Mouse (Mus musculus): ENCODE results near the gene Gstt1.
A peak's percentile ranks its signal among the peaks of the same experiment; 100 is the strongest.
"Not testable (repeated sequence)": the region's sequence is repeated elsewhere in the genome, so short reads cannot be mapped to it uniquely, and the experiment has no call there.

Gstt1 gene

DNA sequence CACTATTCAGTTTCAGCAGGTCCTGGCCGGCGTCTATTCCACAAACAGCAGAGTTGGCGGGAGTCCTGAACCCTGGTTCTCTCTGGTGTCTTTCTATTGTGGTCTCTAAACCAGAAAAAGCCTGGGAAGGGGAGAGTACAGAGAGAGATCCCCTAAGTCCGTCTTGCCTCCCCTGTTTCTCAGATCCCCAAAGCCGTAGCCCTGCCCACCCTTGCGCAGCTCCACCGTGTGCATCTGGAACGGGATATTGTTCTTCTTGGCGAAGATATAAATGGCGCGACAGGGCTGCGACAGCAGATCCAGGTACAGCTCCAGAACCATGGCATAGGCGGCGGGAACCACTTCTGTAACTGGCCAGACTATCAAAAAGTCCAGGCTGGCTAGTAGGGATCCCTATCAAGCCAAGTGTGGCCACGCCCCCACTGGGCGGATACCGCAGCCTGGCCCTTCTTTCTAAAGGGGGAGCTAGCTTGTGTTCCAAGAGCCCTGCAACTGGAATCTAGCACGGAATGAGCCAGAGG lies at the start of gene Gstt1:
Gene Gstt1, minus strand, starts transcription at position 409 of the 521 bp plus-strand sequence.
- no peak for DNase-seq (ENCODE audit: low spot score in 2 of 2)

DNA sequence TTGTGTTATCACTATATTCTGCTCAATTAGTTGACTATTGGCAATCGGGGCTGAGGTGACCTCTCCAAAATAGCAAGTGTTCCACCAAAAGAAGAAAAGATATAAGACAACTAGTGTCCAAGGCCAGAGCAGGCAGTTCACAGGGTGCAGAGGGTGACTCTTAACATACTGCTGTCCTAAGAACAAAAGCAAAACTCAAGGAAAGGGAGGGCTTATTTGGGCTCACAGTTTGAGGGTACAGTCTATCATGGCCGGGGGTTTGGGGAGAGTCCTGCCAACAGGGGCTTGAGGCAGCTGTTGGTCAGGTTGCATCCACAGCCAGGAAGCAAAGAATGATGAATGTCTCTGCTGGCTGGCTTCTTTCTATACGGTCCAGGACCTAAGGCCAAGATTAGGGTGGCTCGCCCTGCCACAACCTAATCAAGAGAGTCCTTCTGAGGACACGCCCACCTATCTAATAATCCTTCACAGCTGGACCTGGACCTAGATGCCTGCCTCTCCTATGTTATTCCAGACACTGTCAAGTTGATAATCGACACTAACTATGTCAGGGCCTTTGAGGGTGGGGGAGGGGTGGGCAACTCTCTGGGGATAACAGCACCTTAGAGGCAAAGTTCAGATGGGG lies 47.0 kb upstream of the Gstt1 start:
- no peak for DNase-seq (ENCODE audit: low spot score in 2 of 2)

DNA sequence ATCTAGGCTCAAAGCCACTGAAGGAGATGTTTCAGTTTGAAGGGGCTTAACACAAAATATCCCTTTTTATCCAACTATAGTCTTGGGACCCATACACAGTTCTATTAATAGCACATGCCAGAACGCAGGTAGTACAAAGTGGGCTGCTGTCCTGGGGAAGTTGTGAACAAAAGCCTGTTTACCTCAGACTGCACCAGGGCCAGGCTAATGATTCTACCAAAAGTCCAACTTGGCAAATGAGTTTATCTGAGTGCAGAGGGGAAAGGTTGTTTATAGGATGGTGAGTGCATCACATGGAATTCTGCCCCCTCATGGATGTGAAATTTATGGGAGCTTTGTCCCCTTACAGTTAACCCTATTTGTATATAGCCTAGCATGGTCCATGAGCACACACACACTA lies 46.4 kb upstream of the Gstt1 start:
- no peak for DNase-seq (ENCODE audit: low spot score in 2 of 2)

DNA sequence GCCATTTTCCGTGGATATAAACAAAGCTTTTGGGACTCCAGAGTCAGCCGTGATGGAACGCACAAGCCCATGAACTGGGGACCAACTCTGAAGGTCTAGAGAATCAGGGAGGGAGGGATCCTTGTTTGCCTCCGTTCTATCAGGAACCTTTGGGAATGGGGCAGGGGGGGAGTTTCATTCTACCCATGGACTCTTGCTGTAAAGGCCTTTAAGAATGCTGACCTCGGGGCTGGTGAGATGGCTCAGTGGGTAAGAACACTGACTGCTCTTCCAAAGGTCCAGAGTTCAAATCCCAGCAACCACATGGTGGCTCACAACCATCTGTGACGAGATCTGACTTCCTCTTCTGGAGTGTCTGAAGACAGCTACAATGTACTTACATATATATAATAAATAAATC lies 45.5 kb upstream of the Gstt1 start:
- not testable (repeated sequence) for DNase-seq (ENCODE audit: low spot score in 2 of 2)

DNA sequence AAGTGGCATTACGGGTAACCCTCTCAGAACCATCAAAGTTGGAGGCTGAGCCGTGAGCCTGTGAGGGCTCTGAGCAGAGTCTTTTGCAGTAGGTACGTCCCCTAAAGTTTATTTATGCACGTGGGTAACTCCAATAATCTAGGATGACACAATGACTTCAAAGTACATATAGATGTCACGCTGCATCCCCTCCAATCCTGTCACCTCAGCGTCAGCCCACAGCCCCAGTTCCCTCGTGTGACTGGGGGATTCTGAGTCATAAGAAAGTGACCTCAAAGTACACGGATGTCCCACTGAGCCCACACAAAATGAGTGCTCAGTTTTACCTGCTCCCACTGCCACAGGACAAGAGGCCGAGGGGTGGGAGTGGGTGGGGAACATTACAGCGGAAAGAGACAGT lies 40.7 kb upstream of the Gstt1 start:
- no peak for DNase-seq (ENCODE audit: low spot score in 2 of 2)

DNA sequence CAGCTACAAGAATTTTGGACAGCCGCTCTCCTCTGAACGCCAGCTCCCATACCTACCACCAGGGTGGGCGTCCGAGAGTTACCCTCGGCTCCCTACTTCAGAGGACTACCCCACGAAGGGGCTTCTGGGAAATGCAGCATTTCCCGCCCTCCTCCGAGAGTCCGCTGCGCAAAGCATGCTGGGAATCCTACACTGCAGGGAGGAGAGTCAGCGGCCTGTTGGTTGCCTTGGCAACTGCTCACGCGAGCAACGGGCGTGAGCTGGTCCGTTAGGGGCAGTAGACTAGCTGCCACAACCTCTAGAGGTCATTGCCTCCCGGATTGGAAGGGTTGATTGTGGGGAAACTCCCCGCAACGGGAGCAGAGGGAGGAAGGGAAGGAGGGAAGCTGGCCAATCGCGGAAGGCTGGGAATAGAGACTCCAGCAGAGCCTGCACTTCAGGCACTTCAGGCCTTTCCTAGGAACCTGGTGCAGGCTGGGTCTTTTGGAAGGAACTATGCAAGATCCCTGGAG lies 38.9 kb upstream of the Gstt1 start, which contains the start of gene Gstt2:
Gene Gstt2, minus strand, starts transcription at position 177 of the 512 bp plus-strand sequence.
- peak; percentile 85 to 88 for DNase-seq (ENCODE audit: low spot score in 2 of 2)

DNA sequence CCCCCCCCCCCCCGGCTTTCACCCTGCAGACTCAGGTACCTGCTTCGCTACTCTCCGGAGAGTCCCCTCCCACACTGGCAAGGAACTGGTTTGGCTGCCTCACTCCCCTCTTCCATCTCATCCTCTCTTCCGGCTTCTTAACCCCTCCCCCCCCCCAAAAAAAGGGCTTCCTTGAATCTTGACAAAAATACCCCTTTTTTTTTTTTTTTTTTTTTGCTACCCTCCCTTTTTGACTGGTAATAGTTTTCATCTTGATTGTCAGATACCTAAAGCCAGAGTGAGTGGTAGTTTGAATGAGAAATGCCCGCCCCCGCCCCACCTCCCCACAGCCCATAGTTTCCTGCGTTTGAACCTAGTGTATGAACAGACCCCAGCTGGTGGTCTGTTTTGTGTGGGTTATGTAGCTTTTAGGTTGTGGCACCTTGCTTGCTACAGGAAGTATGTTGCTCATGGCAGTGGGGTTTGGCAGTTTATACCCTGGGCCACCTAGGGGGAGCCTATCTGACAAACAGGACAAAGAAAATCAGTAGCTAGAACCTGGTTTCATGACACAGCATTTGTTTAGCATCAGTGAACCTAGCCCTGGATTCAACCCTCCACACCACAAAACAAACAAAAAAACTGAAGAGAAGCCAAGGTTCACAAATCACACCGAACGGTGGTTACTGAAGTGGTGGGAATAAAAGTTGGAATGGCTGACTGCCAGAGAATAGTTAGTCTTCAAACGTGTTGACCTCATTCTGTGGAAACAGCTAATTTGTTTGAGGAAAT lies 37.6 kb upstream of the Gstt1 start:
- no peak for DNase-seq (ENCODE audit: low spot score in 2 of 2)

DNA sequence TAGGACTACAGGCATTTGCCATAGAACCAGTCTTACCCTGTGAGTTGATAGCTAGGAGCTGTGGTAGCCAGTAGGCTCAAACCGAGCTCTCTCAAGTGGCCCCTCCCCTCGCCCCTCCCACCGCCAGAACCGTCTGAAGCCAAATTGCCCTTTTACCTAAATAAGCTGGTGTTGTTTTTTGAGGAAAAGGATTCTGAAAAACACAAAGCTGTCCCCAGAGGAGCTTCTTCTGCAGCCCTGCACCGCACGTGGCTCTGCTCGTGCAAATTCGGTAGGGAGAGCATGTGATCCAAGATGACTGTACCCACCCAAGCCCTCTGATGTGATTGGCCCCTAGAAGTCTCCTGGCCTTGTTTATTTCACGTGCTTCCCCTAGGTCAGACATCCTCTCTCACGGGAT lies 36.9 kb upstream of the Gstt1 start:
- peak in 1 of 2 experiments; percentile 34 for DNase-seq (ENCODE audit: low spot score in 2 of 2)

DNA sequence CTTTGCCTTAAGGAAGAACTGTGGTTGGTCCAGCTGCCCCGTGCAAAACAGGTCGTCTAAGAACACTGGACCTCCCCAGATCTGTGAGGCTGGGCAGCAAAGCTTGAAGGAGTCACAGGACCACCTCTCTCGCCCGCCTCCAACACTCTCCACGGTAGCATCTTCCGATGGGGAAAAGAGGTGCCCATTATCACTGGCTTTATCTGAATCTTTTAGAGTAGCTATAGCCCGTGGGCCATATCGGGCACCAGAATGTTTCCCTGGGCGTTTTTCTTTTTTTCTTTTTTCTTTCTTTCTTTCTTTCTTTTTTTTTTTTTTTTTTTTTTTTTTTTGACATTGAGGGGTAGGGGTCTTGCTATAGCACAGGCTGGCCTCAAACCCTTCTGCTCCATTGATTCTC lies 36.3 kb upstream of the Gstt1 start:
- DNase-seq (ENCODE audit: low spot score in 2 of 2) = no peak

DNA sequence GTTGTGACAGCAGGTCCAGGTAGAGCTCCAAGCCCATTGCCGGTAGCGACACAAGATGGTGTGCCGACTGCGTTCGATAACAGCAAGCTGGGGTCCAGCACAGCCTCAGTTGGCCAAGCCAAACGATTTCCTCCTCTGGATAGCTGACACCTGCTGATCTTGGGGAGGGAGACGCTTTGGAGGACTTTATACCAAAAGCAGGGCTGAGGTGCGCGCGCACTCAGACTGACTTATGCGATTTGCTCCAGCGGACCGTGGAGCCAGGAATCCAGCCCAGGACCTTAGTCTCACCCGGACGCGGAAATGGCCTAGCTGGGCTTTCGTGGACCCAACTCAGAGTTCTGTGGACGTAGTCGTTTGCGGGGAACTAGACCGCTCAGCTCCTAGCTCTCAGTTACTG lies 35.9 kb upstream of the Gstt1 start:
- DNase-seq (ENCODE audit: low spot score in 2 of 2) = no peak

DNA sequence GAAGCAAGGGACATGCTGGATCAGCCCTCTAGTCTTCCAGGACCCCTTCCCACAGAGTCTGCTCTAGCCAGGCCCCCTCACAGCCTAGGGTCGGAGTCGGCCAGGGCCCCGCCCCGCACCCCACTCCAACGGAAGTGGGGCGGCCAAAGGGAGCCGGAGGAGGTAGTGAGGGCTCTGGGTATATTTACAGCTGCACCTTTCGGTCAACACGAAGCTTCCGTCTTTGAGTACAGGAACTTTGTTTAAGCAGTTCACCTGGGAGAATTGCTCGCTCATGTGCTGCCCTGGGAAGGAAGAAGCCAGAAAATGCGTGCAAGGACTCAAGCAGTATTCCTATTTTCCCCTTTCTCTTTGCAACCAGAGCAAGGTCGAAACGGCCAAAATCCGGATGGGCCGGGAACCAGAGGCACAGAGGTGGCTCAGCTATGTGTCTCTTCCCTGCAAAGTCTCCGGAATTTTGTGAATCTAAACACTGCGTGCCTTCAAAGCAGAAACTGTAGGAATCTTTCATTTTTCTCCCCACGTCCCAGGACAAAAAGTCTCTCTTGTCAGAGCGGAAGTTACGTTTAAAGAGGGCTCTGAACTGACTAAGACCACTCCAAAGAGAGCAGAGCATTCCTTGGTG lies 35.2 kb upstream of the Gstt1 start:
- DNase-seq (ENCODE audit: low spot score in 2 of 2) = no peak

DNA sequence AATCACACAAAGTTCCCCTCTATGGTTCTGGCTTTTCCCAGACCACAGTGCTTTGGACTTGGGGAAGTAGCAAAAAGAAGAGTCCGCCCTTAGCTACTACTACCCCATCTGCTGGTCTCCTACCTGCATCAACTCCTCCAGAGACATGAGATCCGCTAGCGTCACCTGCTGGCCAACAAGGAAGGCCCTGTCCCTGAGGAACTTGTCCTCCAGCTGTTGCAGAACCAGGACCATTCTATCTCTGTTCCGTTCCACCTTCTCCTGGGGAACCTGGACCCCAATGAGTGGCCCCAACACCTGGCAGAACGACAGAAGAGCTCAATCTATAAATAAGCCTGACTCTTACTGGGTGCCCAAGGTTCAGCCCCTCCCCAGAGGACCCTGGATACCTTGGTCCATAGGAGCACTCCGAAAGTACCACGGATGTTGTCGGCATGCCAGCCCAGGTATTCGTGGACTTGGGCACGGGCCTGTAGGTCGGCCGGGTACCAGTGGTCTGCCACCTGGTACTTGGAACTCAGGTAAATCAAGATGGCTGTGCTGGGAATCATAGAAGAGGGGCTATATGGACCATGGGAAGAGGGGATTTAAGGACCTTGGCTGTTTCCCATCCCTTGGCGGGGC lies 34.0 kb upstream of the Gstt1 start:
- DNase-seq (ENCODE audit: low spot score in 2 of 2) = no peak

DNA sequence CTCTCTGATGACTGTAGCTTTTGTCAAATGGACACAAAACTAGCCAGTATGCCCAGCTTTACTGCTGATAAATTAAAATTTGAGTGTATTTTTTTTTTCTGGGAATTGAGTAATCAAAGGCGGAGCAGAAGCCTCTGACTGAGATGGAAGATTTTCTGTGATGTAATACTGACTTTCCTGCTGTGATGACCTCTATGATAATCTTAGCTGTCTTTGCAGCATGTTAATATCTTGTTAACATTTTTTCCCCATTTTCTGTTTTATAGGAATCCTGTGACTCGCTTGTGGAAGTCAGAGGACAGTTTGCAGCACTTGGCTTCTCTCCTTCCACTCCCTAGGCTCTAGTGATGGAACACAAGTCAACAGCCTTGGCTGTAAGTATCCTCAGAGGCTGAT lies 31.9 kb upstream of the Gstt1 start:
- DNase-seq (ENCODE audit: low spot score in 2 of 2) = no peak

DNA sequence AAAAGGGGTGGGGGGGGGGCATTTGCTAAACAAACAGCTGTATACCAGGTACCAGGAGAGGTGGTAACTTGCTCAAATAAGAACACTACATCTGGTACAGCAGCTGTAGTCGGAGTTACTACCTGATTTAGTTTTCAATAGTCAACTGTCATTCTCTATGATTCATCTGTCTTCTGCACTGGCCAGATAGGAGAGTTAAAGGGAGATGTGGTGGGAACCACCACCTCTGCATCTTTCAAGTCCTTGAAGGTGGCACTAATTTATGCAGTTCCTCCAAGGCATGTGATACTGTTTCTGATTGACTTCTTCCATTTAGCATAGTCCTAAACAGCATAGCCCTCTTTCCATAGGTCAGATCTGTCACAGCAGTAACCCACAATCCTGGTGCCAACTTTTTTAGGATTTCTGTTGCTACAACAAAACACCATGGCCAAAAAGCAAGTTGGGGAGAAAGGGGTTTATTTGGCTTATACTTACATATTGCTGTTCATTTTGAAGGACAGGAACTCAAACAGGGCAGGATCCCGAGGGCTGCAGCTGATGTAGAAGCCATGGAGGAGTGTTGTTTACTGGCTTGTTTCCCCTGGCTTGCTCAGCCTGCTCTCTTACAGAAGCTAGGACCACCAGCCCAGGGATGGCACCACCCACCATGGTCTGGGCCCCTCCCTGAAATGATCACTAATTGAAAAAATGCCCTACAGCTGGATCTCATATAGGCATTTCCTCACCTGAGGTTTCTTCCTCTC lies 31.3 kb upstream of the Gstt1 start:
- no peak for DNase-seq (ENCODE audit: low spot score in 2 of 2)

DNA sequence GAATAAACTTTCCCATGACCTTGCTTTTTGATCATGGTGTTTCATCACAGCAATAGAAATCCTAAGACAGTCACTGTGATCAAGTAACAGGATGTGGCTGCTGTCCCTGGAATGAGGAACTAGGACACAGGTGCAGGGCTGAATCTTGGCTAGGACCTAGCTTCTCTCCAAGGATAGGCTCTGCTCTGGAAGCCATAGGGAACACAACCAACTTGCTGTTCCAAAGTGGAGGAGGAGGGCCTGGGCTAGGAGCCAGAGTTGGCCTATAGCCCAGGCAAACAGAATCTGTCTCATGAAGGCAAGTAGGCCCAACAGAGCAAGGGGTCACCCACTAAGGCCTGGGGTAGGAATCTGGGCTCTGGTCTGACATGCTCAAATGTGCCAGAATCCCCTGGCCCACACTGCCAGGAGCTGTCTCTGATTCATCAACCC lies 30.1 kb upstream of the Gstt1 start:
- DNase-seq (ENCODE audit: low spot score in 2 of 2) = no peak

DNA sequence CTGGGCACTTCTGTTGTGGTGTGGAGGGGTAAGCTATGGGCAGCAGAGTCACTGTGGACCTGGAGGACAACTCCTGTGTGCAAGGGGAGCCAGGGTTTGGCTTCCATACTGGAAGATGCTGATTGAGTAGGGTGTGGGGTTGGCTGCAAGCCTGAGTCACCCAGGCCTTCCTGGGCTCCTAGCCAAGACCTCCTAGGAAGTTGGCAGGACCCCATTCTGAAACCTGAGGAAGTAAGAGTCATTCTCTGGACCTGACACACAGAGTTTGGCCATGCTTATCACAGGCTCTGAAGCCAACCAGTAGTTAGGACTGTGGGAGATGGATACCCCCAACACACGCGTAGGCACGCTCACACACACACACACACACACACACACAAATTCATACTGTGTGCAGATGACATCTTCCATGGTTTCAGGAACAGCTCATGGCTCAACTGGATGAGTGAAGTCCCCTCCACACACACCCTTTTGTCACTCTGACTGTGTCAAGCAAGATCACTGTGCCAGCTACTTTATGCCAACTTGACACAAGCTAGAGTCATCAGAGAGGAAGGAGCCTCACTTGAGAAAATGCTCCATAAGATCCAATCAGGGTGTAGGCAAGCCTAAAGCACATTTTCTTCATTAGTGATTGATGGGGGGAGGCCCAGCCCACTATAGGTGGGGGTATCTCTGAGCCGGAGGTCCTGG lies 29.4 kb upstream of the Gstt1 start:
- no peak for DNase-seq (ENCODE audit: low spot score in 2 of 2)

DNA sequence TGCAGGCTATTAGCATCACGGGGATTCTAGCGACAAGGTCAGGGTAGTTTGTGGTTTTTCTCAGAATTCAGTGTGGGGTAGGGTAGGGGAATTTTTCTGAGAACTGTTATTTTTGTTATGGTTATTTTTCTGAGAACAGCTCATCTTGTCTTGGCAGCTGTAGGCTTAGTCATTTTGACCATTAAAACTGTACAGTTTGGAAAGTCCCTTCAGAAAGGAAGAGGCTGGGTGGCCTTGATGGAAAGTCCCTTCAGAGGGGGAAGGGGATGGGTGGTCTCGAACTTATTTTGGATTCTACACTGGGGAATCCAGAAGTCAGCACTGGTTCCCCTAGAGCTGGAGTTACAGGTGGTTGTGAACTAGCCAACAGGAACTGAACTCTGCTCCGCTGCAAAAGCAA lies 26.1 kb upstream of the Gstt1 start:
- no peak for DNase-seq (ENCODE audit: low spot score in 2 of 2)

DNA sequence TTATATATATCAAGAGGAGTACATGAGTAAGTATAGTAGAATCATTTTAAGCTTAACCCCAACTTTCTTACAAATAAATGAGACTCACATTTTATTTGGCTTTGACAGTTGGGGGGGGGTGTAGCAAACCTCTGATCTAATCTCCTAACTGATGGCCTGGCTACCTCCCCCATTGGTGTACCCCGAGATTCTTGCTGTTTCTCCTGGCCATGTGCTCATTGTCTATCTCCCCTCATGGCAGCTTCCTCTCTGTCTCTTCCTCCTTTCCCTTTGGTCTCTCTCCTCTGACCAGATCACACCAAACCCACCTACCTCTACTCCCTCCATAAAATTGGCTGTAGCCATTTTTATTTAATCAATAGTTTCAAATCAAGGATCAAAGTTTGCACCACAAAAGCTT lies 25.4 kb upstream of the Gstt1 start:
- DNase-seq (ENCODE audit: low spot score in 2 of 2) = no peak

DNA sequence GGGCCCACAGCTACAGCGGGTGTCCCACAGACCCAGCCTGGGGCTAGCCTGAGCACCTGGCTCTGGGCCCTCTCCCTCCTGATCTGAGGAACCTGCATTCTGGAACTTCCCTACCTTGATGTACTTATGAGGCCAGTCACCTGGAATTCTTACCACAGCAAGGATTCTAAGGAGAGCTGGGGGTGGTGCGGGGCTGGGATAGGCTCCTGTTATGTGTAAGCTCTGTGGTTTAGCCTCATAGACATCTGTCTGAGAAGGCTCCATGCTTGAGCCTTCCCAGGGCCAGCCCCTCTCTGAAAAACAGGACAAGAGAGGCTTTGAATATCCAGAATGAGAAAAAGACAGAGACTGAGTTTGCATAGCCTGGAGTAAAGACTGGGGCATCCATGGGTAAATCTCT lies 24.1 kb upstream of the Gstt1 start, which contains the start of gene Gstt4:
Gene Gstt4, minus strand, starts transcription at position 101 of the 400 bp plus-strand sequence.
- DNase-seq (ENCODE audit: low spot score in 2 of 2) = no peak

DNA sequence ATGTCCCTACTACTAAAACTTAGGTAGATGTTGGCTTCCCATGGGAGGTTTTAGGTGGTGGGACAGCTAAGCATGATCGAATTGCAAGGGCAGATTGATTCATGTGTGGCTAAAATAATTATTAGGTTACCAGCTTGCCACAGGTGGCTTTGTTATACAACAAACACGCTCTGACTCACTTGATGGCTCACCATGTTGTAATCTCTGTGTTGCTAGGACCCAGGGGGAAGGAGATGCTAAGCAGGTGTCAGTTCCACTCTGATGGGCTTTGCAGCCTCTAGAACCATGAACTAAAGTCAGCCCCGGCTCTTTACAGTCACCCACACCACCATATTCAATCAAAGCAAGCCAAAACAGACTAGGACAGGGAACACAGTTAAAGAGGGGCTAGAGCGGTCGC lies 21.5 kb upstream of the Gstt1 start:
- DNase-seq (ENCODE audit: low spot score in 2 of 2) = no peak

DNA sequence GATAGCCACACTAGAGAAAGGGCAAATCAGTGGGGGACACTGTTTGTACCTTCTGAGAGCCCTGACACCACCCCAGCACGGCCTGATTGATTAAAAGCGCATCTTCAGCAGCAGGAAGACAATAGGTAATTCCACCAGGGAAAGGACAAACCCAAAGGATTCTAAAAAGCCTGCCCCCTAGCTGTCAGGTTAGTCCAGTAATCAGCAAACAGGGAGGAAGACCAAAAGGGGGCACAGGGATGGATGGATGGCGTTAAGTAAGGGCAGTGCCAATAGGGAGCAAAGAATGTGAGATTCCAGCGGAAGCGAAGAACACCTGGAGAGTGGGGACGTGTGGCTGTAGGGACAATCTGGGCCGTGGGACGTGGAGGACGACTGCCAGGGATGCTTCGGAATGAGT lies 20.3 kb upstream of the Gstt1 start:
- no peak for DNase-seq (ENCODE audit: low spot score in 2 of 2)

All from frontal cortex, postnatal 14 days (tissue).